Mouse (Mus musculus) CH12.LX (cell line): ENCODE measurements around the gene Klk1b22.

ENCODE experiments used
- CTCF ChIP-seq, 2 experiments: IDR thresholded peaks in 1 of 2; conservative IDR thresholded peaks in 1 of 2; 2 replicates each; pipeline ENCODE4 v1.5.1; 2011 to 2012; ENCODE audit warnings: low read depth in 2 of 2, low read length in 2 of 2, improper control_type of control experiment in 1 of 2, inconsistent platforms in 1 of 2, mild to moderate bottlenecking in 1 of 2, moderate library complexity in 1 of 2
- ETS1 ChIP-seq: conservative IDR thresholded peaks from 2 replicates; pipeline ENCODE4 v1.6.1; 2012; ENCODE audit warnings: low read depth, mild to moderate bottlenecking, inconsistent platforms, low read length, improper control_type of control experiment, moderate library complexity
- MAZ ChIP-seq: IDR thresholded peaks from 2 replicates; pipeline ENCODE4 v1.6.1; 2012; ENCODE audit warnings: low read depth, mild to moderate bottlenecking, inconsistent platforms, low read length, improper control_type of control experiment, moderate library complexity
- NELFE ChIP-seq: IDR thresholded peaks from 2 replicates; pipeline ENCODE4 v1.6.1; 2011; ENCODE audit warnings: low read depth, low read length, improper control_type of control experiment
- POLR2A ChIP-seq: IDR thresholded peaks from 2 replicates; pipeline ENCODE4 v1.6.1; 2011; ENCODE audit warnings: low read depth, mild to moderate bottlenecking, improper control_type of control experiment, low read length
- USF1 ChIP-seq: IDR thresholded peaks from 2 replicates; pipeline ENCODE4 v1.6.1; 2014; ENCODE audit warnings: low read depth, mild to moderate bottlenecking, inconsistent platforms, low read length, improper control_type of control experiment
- ZNF384 ChIP-seq: IDR thresholded peaks from 2 replicates; pipeline ENCODE4 v1.6.1; 2012; ENCODE audit warnings: low read depth, low read length, improper control_type of control experiment, inconsistent platforms

GRCm38 (mm10) chr7:44077703-44078102 lies 34.8 kb upstream of the Klk1b22 start:
- TF ChIP-seq CTCF (conservative IDR thresholded peaks at IDR 0.05 in 1 of 2, IDR thresholded peaks at IDR 0.05 in 1 of 2; ENCODE audit: low read depth in 2 of 2, low read length in 2 of 2) (no peak), NELFE (no peak), USF1 (no peak), MAZ (no peak), POLR2A (no peak), ZNF384 (no peak), ETS1 (no peak)
